Mouse (Mus musculus) MEL-GATA-1-ER (cell line): ENCODE measurements around the gene Vegfa.

Experiments
- DNase-seq: peaks from one replicate; pipeline ENCODE4 v3.0.0-alpha.2; 2012; ENCODE audit warnings: low read depth; ENCODE audit errors: extremely low read depth

Vegfa gene

DNA sequence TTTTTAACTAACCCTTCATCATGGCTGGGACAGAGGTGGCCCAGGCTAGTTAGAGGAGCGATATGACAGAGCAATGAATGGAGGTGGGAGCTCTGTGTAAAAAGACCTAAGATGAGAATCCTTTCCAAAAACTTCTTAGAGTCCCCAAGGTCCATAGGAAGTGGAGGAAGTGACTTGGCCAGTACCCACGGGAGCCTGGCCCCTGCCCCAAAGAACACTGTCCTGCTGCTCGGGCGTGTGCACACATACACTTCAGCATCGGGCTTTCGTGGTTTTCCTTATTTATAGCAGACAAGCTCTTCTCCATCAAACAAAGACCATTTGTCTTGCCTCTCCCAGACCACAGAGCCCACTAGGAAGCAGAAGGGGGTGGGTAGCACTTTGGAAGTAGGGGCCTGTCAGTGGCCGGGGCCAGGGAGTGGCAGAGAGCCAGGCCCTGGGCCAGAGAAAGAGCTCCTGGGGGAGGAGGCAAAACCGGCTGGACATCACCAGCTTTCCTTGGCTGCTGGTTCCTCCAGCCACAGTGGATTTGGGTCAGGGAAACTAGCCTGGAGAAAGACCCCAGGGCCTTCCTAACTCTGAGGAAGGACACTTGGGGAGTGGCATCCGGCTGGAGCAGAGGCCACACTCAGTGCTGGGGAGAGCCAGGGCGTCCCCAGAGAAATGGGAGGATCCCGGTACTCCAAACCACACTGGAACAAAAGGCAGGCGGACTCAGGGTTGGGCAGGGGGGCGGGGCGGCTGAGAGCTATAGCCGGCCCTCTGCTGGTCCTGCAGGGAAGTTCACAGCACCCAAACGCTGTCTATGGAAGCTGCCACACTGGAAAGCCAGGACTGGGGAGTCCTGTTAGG is 4.9 kb downstream of the Vegfa start:
- DNase-seq: no peak

DNA sequence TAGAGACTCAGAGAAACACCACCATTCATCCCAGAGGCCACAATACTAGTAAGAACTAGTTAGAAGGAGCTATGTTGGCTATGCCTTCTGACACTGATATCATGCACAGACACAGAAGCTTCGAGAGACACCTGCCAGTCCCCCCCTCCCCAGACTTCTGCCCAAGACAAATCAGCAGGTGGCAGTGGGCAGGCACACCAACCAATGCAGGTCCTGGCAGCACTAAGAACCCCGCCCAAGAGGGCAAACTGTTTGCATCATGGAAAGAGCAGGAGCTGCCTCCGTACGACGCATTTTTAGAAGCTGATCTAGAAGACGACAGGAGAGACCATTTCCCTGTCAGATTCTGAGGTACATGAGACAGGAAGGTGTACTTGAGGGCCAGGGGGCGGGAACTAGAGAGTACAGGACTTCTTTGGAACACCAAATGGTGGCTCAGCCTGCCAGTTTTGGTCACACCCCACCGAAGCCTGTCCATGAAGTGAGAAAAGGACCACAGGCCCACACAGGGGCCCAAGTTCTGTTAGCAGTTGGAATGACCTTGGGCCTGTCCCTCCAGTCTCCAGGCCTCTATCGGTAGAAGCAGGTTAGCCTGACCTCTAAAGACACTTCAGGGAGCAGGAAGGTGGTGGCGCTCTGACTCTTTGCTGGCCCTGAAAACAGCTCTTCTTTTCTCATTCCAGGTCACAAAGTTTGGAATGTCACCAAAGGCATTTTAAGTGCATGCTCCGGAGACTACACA is 6.1 kb downstream of the Vegfa start:
- no peak for DNase-seq

DNA sequence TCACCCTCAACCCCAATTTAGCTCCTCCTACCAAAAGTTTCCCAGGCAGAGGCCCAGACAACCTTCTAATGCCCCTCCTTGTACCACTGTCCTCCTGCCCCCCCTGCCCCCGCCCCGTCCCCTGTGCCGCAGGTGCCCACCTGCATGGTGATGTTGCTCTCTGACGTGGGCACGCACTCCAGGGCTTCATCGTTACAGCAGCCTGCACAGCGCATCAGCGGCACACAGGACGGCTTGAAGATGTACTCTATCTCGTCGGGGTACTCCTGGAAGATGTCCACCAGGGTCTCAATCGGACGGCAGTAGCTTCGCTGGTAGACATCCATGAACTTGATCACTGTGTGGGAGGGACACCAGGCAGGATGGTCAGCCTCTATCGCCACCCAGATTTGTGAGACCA is 7.0 kb downstream of the Vegfa start:
- no peak for DNase-seq

DNA sequence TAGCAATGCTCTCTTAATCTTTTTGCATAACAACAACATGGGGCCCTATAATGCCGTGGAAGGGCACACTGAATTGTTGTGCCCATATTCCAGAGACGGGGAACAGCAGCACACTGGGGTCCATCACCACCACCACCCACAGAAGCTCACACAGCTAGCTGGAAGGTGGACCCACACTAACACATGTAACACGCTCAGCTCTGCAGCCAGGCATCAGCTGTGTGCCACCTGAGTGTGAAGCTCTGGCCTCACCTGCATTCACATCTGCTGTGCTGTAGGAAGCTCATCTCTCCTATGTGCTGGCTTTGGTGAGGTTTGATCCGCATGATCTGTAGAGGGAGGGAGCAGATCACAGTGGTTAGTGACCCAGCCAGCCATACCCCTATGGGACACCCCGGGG is 8.0 kb downstream of the Vegfa start:
- no peak for DNase-seq

DNA sequence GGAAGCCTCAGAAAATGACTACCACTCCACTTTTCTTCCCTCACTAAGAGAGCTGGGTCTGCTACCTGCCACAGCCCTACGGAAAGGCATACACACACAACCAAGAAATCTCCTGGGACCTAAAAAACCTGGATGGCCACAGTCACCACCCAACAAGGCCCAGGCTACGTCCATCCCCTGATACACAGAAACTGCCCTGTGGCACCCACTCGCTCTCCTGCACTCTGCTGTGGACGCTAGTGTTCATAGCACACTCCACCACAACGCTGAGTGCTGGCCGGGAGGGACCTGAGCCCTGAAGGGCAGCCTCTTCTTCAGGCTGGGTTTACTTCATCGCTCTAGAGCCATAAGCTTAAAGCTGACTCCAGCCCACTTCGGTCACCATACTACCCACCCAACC is 8.6 kb downstream of the Vegfa start:
- no peak for DNase-seq

DNA sequence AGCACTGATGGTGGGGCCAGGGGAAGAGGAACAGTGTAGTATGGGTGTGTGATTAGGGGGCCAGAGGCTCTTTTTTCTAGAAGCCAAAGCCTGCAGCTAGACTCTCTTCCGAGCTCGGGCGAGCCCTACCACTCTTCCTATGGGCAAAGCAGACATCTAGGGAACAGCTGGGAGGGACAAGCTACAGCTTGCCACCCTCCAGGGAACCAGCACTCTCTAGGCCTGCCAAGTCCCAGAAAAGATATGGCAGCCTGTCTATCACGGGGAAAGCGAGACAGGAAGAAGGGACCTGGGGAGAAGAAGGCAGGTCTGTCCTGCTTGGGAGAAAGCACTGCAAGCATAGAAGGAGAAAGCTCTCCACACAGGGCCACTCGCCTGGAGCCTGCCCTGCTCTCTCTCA is 9.2 kb downstream of the Vegfa start:
- no peak for DNase-seq

DNA sequence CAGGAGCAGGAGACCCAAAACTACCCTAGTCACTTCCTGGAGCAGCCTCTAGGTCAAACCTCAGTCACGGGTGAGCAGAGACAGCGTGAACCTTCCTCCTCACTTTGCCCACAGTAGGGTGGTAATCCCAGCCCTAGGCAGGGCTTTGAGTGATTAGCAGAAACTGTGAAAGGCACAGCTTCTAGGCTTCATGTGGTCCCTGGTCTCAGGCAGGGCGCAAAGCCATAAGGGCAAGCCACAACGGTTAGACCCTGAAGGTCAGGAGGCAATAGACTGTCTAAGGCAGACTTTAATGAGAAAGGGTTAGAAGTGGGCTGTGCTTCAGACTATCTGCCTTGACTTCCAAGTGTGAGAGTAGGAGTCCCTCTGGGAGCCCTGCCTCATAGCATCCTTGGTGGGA is 9.7 kb downstream of the Vegfa start:
- no peak for DNase-seq

DNA sequence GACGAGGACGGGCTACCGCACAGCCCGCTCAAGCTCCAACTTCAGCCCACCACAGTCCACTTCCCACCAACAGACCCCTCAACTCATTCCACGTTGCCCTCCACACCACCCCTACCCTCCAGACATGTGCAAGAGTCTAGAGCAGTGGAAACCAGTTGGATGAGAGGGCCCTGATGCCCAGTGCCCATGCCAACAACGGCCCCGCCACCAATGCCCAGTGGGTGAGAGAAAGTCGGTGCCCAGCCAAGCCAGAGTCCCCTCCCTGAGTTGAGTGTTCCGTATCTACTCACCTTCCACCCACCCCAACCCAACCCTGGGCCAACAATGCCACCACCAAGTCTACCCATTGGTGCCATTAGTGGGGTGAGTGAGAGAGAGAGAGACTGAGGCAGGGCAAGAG is 10.4 kb downstream of the Vegfa start:
- no peak for DNase-seq

DNA sequence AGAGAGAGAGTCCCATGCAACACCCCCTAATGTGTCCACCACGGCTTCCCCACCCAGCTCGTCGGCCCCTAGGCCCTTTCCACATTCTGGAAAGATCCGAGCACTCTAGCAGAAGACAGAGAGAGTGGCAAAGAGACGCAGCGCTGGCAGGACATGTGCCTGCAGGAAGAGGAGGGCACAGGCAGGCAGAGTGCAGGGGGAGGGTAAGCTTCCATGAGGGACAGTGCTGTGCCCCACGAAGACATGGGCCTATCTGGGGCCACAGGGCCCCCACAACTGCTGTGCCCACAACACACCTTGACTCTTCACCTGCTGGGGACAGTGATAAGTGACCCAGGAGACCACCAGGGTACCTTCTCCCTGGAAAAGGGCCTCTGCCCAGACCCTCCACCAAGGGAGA is 11.0 kb downstream of the Vegfa start:
- DNase-seq: no peak

DNA sequence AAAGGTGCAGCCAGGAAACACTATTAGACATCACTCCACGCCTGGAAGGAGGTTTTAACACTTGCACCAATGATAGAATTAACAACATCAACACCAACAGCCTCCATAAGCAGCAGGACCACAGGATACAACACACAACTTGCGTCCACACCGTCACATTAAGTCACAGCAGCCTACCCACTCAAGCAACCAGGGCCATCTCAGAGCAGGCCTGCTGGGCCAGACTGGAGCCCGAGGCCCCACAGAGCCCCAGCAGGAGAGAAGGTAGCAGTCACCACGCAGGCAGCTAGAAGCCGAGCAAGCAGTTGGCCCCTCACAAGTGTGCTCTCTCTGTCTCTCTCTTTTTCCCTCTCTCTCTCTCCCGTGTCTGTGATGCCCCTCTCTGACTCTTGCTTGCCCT is 11.6 kb downstream of the Vegfa start:
- DNase-seq: no peak

DNA sequence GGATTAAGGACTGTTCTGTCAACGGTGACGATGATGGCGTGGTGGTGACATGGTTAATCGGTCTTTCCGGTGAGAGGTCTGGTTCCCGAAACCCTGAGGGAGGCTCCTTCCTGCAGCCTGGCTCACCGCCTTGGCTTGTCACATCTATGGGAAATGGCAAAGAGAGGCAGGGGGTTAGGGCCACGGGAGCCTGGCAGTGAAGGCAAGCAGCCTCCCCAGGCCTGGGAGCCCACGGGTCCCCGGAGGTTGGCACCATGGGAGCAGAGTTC is 13.5 kb downstream of the Vegfa start:
- DNase-seq: no peak

DNA sequence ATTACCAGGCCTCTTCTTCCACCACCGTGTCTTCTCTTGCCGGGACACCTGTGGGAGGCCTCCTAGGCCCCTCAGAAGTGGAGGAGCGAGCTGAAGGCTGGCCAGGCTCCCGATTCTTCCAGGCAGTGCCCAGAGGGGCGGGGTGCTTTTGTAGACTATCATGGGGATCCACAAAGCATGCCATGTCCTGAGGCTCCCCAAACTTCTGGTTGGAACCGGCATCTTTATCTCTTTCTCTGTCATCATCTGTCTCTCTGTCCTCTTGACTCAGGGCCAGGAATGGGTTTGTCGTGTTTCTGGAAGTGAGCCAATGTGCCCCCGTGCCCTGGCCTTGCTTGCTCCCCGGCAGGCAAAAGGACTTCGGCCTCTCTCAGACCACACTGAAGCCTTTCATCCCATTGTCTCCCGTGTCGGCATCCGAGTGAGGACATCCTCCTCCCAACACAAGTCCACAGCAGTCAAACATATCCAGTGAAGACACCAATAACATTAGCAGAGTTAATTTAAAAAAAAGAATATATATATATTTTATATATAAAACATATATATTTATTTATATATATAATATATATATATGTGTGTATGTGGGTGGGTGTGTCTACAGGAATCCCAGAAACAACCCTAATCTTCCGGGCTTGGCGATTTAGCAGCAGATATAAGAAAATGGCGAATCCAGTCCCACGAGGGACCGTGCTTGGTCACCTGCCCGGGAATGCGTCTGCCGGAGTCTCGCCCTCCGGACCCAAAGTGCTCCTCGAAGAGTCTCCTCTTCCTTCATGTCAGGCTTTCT is 14.0 kb downstream of the Vegfa start:
- DNase-seq: no peak

DNA sequence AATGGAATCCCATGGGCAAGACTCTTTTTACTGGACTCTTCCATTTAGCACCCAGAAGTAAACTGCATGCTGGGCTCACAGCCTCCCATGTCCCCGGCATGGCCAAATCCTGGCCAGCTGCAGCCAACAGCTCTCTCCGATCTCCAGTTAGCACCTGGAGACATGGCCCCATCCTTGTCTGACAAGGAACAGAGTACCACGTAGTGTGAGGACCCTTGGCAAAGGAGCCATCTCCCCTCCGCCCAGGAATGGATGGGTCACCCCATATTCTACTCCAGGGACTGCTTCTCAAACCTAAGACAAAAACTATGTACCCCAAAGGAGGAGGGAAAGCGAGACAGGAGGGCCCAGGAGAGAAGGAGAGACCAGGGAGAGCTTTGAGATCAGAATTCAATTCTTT is 15.6 kb downstream of the Vegfa start:
- no peak for DNase-seq

DNA sequence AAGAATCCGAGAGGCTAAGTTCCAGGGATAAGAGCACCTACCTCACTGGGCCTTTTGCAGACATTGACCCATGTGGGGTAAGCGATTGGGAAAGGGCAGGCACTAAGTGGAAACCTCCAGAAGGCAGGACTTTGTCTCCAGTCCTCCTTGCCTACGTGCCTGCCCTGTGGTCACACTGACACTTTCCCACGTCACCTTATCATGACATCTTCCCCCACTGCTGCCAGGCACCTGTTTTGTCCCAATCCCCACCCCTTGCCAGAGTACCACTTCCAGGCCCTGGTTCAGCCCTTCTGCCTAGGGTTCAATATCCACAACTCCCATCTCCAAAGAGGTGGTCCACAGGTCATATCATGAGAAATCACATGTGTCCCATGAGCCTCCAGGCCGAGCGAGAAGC is 16.2 kb downstream of the Vegfa start:
- no peak for DNase-seq

DNA sequence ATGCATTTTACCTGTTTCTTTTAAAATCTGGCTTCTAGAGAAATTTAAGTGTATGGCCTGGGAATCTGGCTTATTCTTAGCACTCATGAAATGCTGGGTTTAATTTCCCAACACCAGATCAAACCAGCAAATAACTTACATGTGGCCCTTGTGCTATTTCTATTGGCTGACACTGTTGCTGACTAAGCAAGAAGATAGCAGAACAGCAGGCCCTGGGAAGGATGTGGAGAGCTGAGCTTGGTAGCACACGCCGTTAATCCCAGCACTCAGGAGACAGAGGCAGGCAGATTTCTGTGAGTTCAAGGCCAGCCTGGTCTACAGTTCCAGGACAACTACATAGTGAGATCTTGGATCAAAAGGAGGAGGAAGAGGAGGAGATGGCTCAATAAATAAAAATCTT is 17.2 kb downstream of the Vegfa start:
- no peak for DNase-seq

DNA sequence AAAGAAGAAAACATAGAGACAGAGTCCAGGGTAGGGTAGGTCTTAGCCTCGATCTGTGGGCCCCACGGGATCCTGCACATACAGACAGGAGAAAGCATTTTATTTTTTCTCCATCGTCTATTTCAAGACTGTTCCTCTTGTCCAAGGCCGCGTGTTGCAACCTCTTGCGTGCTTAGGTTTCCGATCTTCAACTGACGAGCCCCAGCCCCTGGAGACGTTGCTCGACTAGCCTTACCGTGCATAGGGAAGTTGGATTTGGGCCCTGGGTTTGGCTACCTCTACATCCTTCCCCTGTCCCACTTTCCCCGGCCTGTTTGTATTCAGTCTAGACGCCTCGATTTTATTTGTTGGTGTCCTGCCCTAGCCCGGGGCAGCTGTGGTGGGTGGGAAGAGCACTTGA is 18.6 kb downstream of the Vegfa start:
- DNase-seq: no peak

DNA sequence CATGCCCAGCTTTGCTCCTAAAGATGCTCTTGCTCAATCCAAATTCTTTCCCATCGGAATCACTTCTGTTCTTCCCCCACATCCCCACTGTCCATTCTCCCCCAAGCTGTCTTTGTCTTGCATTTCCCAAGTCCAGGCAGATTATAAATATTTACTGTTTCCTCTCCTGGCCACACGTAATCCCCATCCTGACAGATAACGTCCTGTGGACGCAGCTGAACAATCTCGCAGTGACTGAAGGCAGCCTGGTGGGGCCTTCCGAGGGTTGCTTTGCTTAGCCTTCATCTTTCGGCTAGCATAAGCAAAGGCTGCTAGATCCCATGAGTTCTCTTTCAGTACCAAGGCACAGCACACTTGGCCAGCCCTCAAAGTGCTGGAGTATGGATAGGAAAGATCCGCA is 20.0 kb downstream of the Vegfa start:
- DNase-seq: no peak

DNA sequence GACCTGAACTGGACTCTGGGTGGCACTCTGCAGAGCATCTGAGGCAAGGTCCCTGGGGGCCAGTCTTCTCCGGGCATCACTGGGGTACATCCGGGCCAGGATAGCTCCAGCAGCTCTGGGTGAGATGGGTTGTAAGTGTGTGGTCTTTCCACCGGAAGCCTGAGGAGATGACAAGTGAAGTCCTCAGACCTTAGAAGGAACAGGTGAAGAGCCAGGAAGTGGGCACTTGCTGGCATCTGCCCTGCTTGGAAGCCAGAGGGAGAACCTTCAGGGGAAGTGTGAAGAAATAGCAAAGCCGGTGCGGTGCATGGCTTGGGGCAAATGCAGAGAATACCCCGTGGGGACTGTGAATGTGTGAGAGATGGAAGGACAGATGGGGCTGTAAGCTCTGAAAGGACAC is 21.7 kb downstream of the Vegfa start:
- DNase-seq: no peak

DNA sequence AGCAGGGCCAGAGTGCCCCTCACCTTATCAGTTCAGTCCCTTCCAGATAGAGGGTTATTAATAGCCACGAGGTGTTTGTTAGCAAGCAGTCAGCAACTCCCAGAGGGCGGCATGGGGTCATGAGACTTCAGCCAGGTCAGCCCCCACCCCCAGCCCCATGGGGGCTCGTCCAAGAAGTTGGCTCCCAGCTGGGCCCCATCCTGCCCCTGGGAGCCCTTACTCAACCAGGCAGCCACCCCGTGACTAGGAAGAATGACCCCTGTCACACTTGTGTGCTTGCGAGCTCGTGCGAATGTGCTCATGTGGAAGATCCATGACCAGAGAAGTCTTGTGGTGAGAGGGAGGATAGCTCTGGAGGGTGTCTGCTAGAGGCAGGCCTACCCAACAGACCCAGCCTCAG is 23.0 kb downstream of the Vegfa start:
- no peak for DNase-seq

DNA sequence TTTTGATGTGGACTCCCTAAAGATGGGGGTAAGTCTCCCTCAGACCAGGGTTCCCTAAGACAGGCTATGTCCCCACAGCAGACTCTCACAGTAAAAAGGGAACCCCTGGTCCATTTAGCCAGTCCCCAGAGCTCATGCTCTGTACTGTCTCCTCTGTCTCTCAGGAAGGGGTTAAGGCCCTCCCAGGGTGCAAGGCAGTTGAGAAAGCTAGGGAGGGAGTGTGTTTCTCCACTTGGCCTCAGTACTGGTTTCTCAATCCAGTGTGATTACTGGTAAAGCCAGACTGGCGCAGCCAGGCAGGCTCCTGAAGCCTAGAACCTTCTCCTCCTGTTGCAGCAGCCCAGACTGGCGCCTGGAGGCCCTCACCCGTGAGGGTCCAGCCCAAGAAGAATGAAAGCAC is 26.7 kb downstream of the Vegfa start:
- no peak for DNase-seq

DNA sequence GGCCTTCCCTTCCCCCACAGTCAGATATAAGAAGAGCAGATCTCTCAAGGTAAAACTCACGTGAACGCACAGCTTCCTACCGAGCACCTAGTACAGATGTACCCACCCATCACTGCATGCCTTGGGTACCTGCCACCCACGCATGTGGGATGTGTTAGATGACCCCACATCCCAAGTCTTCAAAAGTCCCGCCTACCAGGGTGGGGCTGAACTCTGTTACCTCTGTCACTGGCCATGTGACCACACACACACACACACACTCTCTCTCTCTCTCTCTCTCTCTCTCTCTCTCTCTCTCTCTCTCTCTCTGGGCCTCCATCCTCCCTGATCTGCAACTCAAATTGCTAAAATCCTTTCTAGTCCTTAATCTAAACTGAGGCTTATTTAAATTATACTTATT is 27.7 kb downstream of the Vegfa start:
- no peak for DNase-seq

DNA sequence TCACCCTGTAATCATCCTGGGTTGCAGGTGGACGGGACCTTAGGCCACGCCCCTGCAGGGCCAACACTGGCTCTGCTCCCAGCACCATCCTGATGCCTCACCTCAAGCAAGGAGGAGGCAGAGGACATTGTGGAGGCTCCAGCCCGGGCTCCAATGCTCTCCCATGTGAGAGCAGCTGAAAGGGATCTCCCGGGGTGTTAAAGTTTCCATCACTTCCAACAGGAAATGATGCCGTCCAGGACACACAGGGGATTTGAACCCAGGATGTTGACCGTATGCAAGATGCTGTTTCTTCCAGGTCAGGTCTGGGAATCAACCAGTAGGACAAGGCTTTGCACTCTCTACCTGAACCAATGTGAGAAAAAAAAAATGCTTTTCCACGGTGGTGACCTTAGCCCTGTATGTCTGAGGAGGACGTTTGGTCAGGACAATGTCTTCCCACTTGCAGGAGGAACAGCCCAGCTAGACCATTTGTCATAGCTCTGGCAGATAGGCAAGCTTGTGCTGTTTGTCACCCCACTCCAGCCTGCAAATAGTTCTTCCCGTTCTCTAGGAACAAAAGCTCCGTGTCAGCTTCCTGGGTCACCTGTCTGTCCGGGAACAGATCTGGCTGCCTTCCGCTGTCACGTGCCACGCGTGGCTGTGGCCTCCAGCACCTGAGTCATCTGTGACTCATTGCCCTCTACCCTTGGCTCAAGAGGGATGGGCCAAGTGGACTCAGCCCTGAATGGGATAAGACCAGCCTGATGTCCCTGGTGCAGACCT is 28.3 kb downstream of the Vegfa start:
- DNase-seq: no peak
